Mouse (Mus musculus) embryonic facial prominence, embryonic 13.5 days (tissue): ENCODE data around the gene Dock6. TPM values are rescaled to one million over a fixed set of nuclear protein-coding genes. Genes with fewer than 3 reads are reported as not detected.
"Not testable (repeated sequence)": the region's sequence is repeated elsewhere in the genome, so short reads cannot be mapped to it uniquely, and the experiment has no call there.

ENCODE experiments used
- ATAC-seq: fragments of 200-750 bp; cut with Nextera tagmentation; 2 replicates; pipeline ENCODE4 v1.8.0; 2017; ENCODE audit warnings: low read depth; ENCODE audit not compliant: insufficient number of reproducible peaks, insufficient read depth, low FRiP score, low TSS enrichment
- H3K27ac ChIP-seq: fragments of 300-500 bp; sonication (generic); 2 replicates; pipeline ENCODE4 v1.5.1; 2015; ENCODE audit warnings: moderate library complexity, mild to moderate bottlenecking, inconsistent platforms
- H3K27me3 ChIP-seq: fragments of 300-500 bp; sonication (generic); 2 replicates; pipeline ENCODE4 v1.6.1; 2015; ENCODE audit warnings: mild to moderate bottlenecking, inconsistent platforms
- H3K36me3 ChIP-seq: fragments of 300-500 bp; sonication (generic); 2 replicates; pipeline ENCODE4 v1.6.1; 2015; ENCODE audit warnings: mild to moderate bottlenecking, inconsistent platforms
- H3K4me1 ChIP-seq: fragments of 300-500 bp; sonication (generic); 2 replicates; pipeline ENCODE4 v1.6.1; 2015; ENCODE audit warnings: inconsistent platforms
- H3K4me2 ChIP-seq: fragments of 300-500 bp; sonication (generic); 2 replicates; pipeline ENCODE4 v1.6.1; 2015; ENCODE audit warnings: moderate library complexity, mild to moderate bottlenecking, inconsistent platforms
- H3K4me3 ChIP-seq: fragments of 300-500 bp; sonication (generic); 2 replicates; pipeline ENCODE4 v1.5.1; 2015; ENCODE audit warnings: mild to moderate bottlenecking, inconsistent platforms
- H3K9ac ChIP-seq: fragments of 300-500 bp; sonication (generic); 2 replicates; pipeline ENCODE4 v1.6.1; 2015; ENCODE audit warnings: mild to moderate bottlenecking, inconsistent platforms
- H3K9me3 ChIP-seq: fragments of 300-500 bp; sonication (generic); 2 replicates; pipeline ENCODE4 v1.6.1; 2016; ENCODE audit warnings: inconsistent platforms
- WGBS: fragments of 180-500 bp; shearing (Covaris S2); methylation state at CpG from one replicate; pipeline ENCODE4 v1.1.7; 2015; ENCODE audit warnings: mixed read lengths; 5-methylcytosine and 5-hydroxymethylcytosine counted together
- polyA plus RNA-seq: library from polyadenylated mRNA; unstranded; fragments of >200 nt; fragmentation: Nextera tagmentation; extraction: Ambion mirVana; gene quantifications from 2 replicates; pipeline ENCODE4 v1.2.1, GENCODE M21; 2015

Gene Dock6
- 27.4 and 29.2 TPM in 2 replicates for polyA plus RNA-seq

GRCm38 (mm10) chr9:21852128-21853091 is at the start of gene Dock6:
Gene Dock6, minus strand, starts transcription at chr9:21852635.
- no peaks in the 10 kb centered on the region for H3K9me3 ChIP-seq
- no peaks in the 10 kb centered on the region for H3K27me3 ChIP-seq
- H3K27ac ChIP-seq = peak within 1 kb of the TSS; percentile 64
- peak within 1 kb of the TSS; percentile 79 for H3K9ac ChIP-seq
- peak within 1 kb of the TSS; percentile 73 for H3K4me2 ChIP-seq
- H3K36me3 ChIP-seq = no peaks in the 10 kb centered on the region
- 1% methylated on average over 68 of the region's 68 CpGs for WGBS
- H3K4me3 ChIP-seq = peak within 1 kb of the TSS; percentile 78
- ATAC-seq = peak; percentile 82
- H3K4me1 ChIP-seq = peaks cover 26% of the 10 kb centered on the region

- Histone ChIP-seq H3K9me3 (no peaks in the 10 kb centered on the region), H3K27me3 (peaks cover 26% of the 10 kb centered on the region; the same call in 1 of the 2 replicates), H3K4me1 (0 out of 2 replicates have a peak, but pooled peaks cover 4% of the 10 kb centered on the region), H3K4me3 (peak overlapping the region; percentile 42), H3K36me3 (no peaks in the 10 kb centered on the region), H3K9ac (peak overlapping the region; percentile 40; the same call in 1 of the 2 replicates), H3K27ac (no peak overlapping the region), H3K4me2 (peak overlapping the region; percentile 59)
- ATAC-seq = no peak
- 13% methylated on average over 10 of the region's 10 CpGs for WGBS
Measured at GRCm38 (mm10) chr9:21901223-21901820, 48.9 kb upstream of the Dock6 start.

- ATAC-seq = no peak
- Histone ChIP-seq H3K4me3 (no peak overlapping the region), H3K27ac (no peak overlapping the region), H3K27me3 (0 out of 2 replicates have a peak, but pooled peaks cover 3% of the 10 kb centered on the region), H3K36me3 (no peaks in the 10 kb centered on the region), H3K4me1 (no peaks in the 10 kb centered on the region), H3K9me3 (no peaks in the 10 kb centered on the region), H3K9ac (no peak overlapping the region), H3K4me2 (no peak overlapping the region)
- WGBS = 62% methylated on average over 3 of the region's 3 CpGs
Measured at GRCm38 (mm10) chr9:21889229-21889628, 36.8 kb upstream of the Dock6 start.

- H3K4me1 ChIP-seq = no peaks in the 10 kb centered on the region
- peaks cover 5% of the 10 kb centered on the region; the same call in 1 of the 2 replicates for H3K27me3 ChIP-seq
- no peak for ATAC-seq
- H3K4me3 ChIP-seq = no peak overlapping the region
- no peaks in the 10 kb centered on the region for H3K36me3 ChIP-seq
- H3K27ac ChIP-seq = no peak overlapping the region
- H3K9ac ChIP-seq = no peak overlapping the region
- H3K9me3 ChIP-seq = no peaks in the 10 kb centered on the region
- WGBS = 58% methylated on average over 3 of the region's 3 CpGs
- no peak overlapping the region for H3K4me2 ChIP-seq
Measured at GRCm38 (mm10) chr9:21876601-21877000, 24.2 kb upstream of the Dock6 start.

- no peak for ATAC-seq
Measured at GRCm38 (mm10) chr9:21872204-21872603, 19.8 kb upstream of the Dock6 start.

GRCm38 (mm10) chr9:21870879-21871524 is 18.6 kb upstream of the Dock6 start:
- Histone ChIP-seq H3K4me1 (no peaks in the 10 kb centered on the region), H3K27me3 (peaks cover 9% of the 10 kb centered on the region; the same call in 1 of the 2 replicates), H3K4me3 (no peak overlapping the region), H3K4me2 (peak overlapping the region; percentile 45), H3K9ac (no peak overlapping the region), H3K36me3 (no peaks in the 10 kb centered on the region), H3K9me3 (no peaks in the 10 kb centered on the region), H3K27ac (no peak overlapping the region)
- ATAC-seq = no peak
- 14% methylated on average over 20 of the region's 20 CpGs for WGBS

More at GRCm38 (mm10) chr9:21872204-21872603, 19.8 kb upstream of the Dock6 start:
- Histone ChIP-seq H3K4me2 (no peak overlapping the region), H3K36me3 (no peaks in the 10 kb centered on the region), H3K9me3 (no peaks in the 10 kb centered on the region), H3K27me3 (peaks cover 9% of the 10 kb centered on the region; the same call in 1 of the 2 replicates), H3K9ac (no peak overlapping the region), H3K4me1 (no peaks in the 10 kb centered on the region), H3K4me3 (no peak overlapping the region), H3K27ac (no peak overlapping the region)
- WGBS = 55% methylated on average over 4 of the region's 4 CpGs

GRCm38 (mm10) chr9:21869290-21869689 is 16.9 kb upstream of the Dock6 start:
- ATAC-seq, H3K4me1 ChIP-seq, H3K9me3 ChIP-seq, H3K4me3 ChIP-seq, H3K4me2 ChIP-seq, H3K36me3 ChIP-seq, H3K27ac ChIP-seq, H3K9ac ChIP-seq, H3K27me3 ChIP-seq: not testable (repeated sequence)
- WGBS = 53% methylated on average over 7 of the region's 7 CpGs

GRCm38 (mm10) chr9:21867726-21868125 is 15.3 kb upstream of the Dock6 start:
- Histone ChIP-seq H3K27me3 (peaks cover 9% of the 10 kb centered on the region; the same call in 1 of the 2 replicates), H3K27ac (no peak overlapping the region), H3K4me1 (no peaks in the 10 kb centered on the region), H3K4me2 (no peak overlapping the region), H3K4me3 (no peak overlapping the region), H3K36me3 (no peaks in the 10 kb centered on the region), H3K9ac (no peak overlapping the region), H3K9me3 (no peaks in the 10 kb centered on the region)
- ATAC-seq = no peak
- WGBS = 71% methylated on average over 3 of the region's 3 CpGs

- Histone ChIP-seq H3K27ac (peak overlapping the region; percentile 11; the same call in 1 of the 2 replicates), H3K4me1 (no peaks in the 10 kb centered on the region), H3K9ac (no peak overlapping the region; the same call in 1 of the 2 replicates), H3K4me3 (no peak overlapping the region), H3K36me3 (no peaks in the 10 kb centered on the region), H3K4me2 (no peak overlapping the region), H3K27me3 (0 out of 2 replicates have a peak, but pooled peaks cover 4% of the 10 kb centered on the region), H3K9me3 (peaks cover 5% of the 10 kb centered on the region)
- 51% methylated on average over 2 of the region's 2 CpGs for WGBS
- ATAC-seq = no peak
Measured at GRCm38 (mm10) chr9:21866641-21867040, 14.2 kb upstream of the Dock6 start.

- ATAC-seq = no peak
- no peak overlapping the region for H3K4me2 ChIP-seq
- H3K27me3 ChIP-seq = no peaks in the 10 kb centered on the region
- H3K9ac ChIP-seq = no peak overlapping the region
- 76% methylated on average over 5 of the region's 5 CpGs for WGBS
- H3K4me3 ChIP-seq = no peak overlapping the region
- no peak overlapping the region for H3K27ac ChIP-seq
- no peaks in the 10 kb centered on the region for H3K4me1 ChIP-seq
- H3K9me3 ChIP-seq = peaks cover 5% of the 10 kb centered on the region
- H3K36me3 ChIP-seq = no peaks in the 10 kb centered on the region
Measured at GRCm38 (mm10) chr9:21865673-21866398, 13.4 kb upstream of the Dock6 start.

GRCm38 (mm10) chr9:21862181-21862580 is 9.7 kb upstream of the Dock6 start:
- H3K4me1 ChIP-seq = no peaks in the 10 kb centered on the region
- ATAC-seq = no peak
- no peak overlapping the region for H3K4me3 ChIP-seq

More at GRCm38 (mm10) chr9:21862181-21862580, 9.7 kb upstream of the Dock6 start:
- H3K27ac ChIP-seq = no peak overlapping the region
- no peaks in the 10 kb centered on the region for H3K27me3 ChIP-seq
- H3K4me2 ChIP-seq = no peak overlapping the region
- H3K9ac ChIP-seq = no peak overlapping the region
- peaks cover 5% of the 10 kb centered on the region for H3K9me3 ChIP-seq
- no peaks in the 10 kb centered on the region for H3K36me3 ChIP-seq
- WGBS = 71% methylated on average over 1 of the region's 1 CpGs
